Mouse (Mus musculus) heart, postnatal 0 days (tissue): ENCODE measurements around the gene Dph5. TPM values are rescaled to one million over a fixed set of nuclear protein-coding genes. Genes with fewer than 3 reads are reported as not detected.
"Not testable (repeated sequence)": the region's sequence is repeated elsewhere in the genome, so short reads cannot be mapped to it uniquely, and the experiment has no call there.

ENCODE experiments used
- ATAC-seq: fragments of 200-750 bp; cut with Nextera tagmentation; 2 replicates; pipeline ENCODE4 v1.8.0; 2017; ENCODE audit warnings: low read depth, moderate number of reproducible peaks, moderate library complexity; ENCODE audit not compliant: insufficient read depth
- DNase-seq: peaks from one replicate; pipeline ENCODE4 v3.0.0-alpha.2; 2016; ENCODE audit warnings: low spot score
- H3K27ac ChIP-seq: fragments of 300-500 bp; sonication (generic); 2 replicates; pipeline ENCODE4 v1.5.1; 2014; ENCODE audit warnings: low read depth, mild to moderate bottlenecking
- H3K27me3 ChIP-seq: fragments of 300-500 bp; sonication (generic); 2 replicates; pipeline ENCODE4 v1.6.1; 2014; ENCODE audit warnings: low read length, mixed read lengths; ENCODE audit not compliant: control insufficient read depth, insufficient read depth
- H3K36me3 ChIP-seq: fragments of 300-500 bp; sonication (generic); replicated peaks from 2 replicates; pipeline ENCODE4 v1.6.1; 2014; ENCODE audit warnings: low read length, mixed read lengths; ENCODE audit not compliant: control insufficient read depth, insufficient read depth
- H3K4me1 ChIP-seq: fragments of 300-500 bp; sonication (generic); 2 replicates; pipeline ENCODE4 v1.6.1; 2014; ENCODE audit warnings: antibody characterized with exemption; ENCODE audit not compliant: control insufficient read depth, insufficient read depth
- H3K4me2 ChIP-seq: fragments of 300-500 bp; sonication (generic); 2 replicates; pipeline ENCODE4 v1.6.1; 2014; ENCODE audit warnings: low read depth, mild to moderate bottlenecking, low read length, moderate library complexity
- H3K4me3 ChIP-seq: fragments of 300-500 bp; sonication (generic); 2 replicates; pipeline ENCODE4 v1.5.1; 2014; ENCODE audit warnings: low read depth, low read length
- H3K9ac ChIP-seq: fragments of 300-500 bp; sonication (generic); replicated peaks from 2 replicates; pipeline ENCODE4 v1.6.1; 2014; ENCODE audit warnings: low read depth, low read length, mixed read lengths
- H3K9me3 ChIP-seq: fragments of 300-500 bp; sonication (generic); replicated peaks from 2 replicates; pipeline ENCODE4 v1.6.1; 2016; ENCODE audit warnings: low read length; ENCODE audit not compliant: control insufficient read depth
- CTCF ChIP-seq: IDR thresholded peaks from 2 replicates; pipeline ENCODE4 v1.5.1; 2016; ENCODE audit warnings: antibody characterized with exemption, control low read depth, low read depth
- EP300 ChIP-seq: IDR thresholded peaks from 2 replicates; pipeline ENCODE4 v1.6.1; 2016; ENCODE audit warnings: antibody characterized with exemption, low read depth
- WGBS: fragments of 180-500 bp; shearing (Covaris S2); extraction: QIAGEN DNeasy Blood & Tissue Kit; methylation state at CpG from one replicate; pipeline ENCODE4 v1.1.7; 2014; 5-methylcytosine and 5-hydroxymethylcytosine counted together
- polyA plus RNA-seq: library from polyadenylated mRNA; unstranded; fragments of >200 nt; fragmentation: Nextera tagmentation; extraction: Ambion mirVana; gene quantifications from 2 replicates; pipeline ENCODE4 v1.2.1, GENCODE M21; 2015
- total RNA-seq: library from RNA; depleted of rRNA; stranded (reverse); fragments of >200 nt; gene quantifications from 2 replicates; pipeline ENCODE4 v1.2.3, GENCODE M21; 2014; ENCODE audit warnings: low replicate concordance

Dph5 gene
- total and polyA plus RNA-seq, 2 experiments from 2014 or later: 6.4 to 14.0 TPM

GRCm38 (mm10) chr3:115857436-115857835, 30.2 kb upstream of the Dph5 start:
- Histone ChIP-seq H3K4me2 (no peak overlapping the region), H3K36me3 (no peaks in the 10 kb centered on the region), H3K27ac (no peak overlapping the region), H3K4me3 (no peak overlapping the region), H3K4me1 (no peaks in the 10 kb centered on the region), H3K9me3 (no peaks in the 10 kb centered on the region), H3K9ac (no peak overlapping the region), H3K27me3 (no peaks in the 10 kb centered on the region)
- no peak for DNase-seq
- TF ChIP-seq CTCF: no peak
- no peak for TF ChIP-seq EP300
- whole genome bisulfite sequencing: 86% methylated on average over 10 of the region's 10 CpGs
- no peak for ATAC-seq

GRCm38 (mm10) chr3:115858822-115859221, 28.8 kb upstream of the Dph5 start:
- Histone ChIP-seq H3K4me1 (no peaks in the 10 kb centered on the region), H3K4me2 (no peak overlapping the region), H3K9me3 (no peaks in the 10 kb centered on the region), H3K4me3 (no peak overlapping the region), H3K9ac (no peak overlapping the region), H3K36me3 (no peaks in the 10 kb centered on the region), H3K27me3 (no peaks in the 10 kb centered on the region), H3K27ac (no peak overlapping the region)
- no peak for TF ChIP-seq EP300
- no peak for TF ChIP-seq CTCF
- ATAC-seq: no peak
- 90% methylated on average over 3 of the region's 3 CpGs for WGBS
- no peak for DNase-seq

- H3K9me3 ChIP-seq, H3K27me3 ChIP-seq, H3K4me2 ChIP-seq, DNase-seq, H3K9ac ChIP-seq, H3K4me3 ChIP-seq, H3K4me1 ChIP-seq, ATAC-seq, H3K27ac ChIP-seq, H3K36me3 ChIP-seq: not testable (repeated sequence)
- 75% methylated on average over 1 of the region's 1 CpGs for whole genome bisulfite sequencing
These were observed 26.9 kb upstream of the Dph5 start for GRCm38 (mm10) chr3:115860780-115861179.

- Histone ChIP-seq H3K9ac (no peak overlapping the region), H3K4me3 (no peak overlapping the region), H3K4me1 (no peaks in the 10 kb centered on the region), H3K27ac (no peak overlapping the region), H3K4me2 (no peak overlapping the region), H3K9me3 (no peaks in the 10 kb centered on the region), H3K27me3 (no peaks in the 10 kb centered on the region), H3K36me3 (no peaks in the 10 kb centered on the region)
- 59% methylated on average over 4 of the region's 4 CpGs for WGBS
- no peak for DNase-seq
- ATAC-seq: no peak
- TF ChIP-seq CTCF (no peak), EP300 (no peak)
These were observed 24.1 kb upstream of the Dph5 start for GRCm38 (mm10) chr3:115863487-115863886.

GRCm38 (mm10) chr3:115867150-115867549, 20.5 kb upstream of the Dph5 start:
- Histone ChIP-seq H3K4me1 (no peaks in the 10 kb centered on the region), H3K27ac (peak overlapping the region; percentile 41; the same call in 1 of the 2 replicates), H3K4me2 (no peak overlapping the region), H3K9me3 (no peaks in the 10 kb centered on the region), H3K27me3 (no peaks in the 10 kb centered on the region), H3K36me3 (no peaks in the 10 kb centered on the region), H3K4me3 (no peak overlapping the region), H3K9ac (no peak overlapping the region)
- 23% methylated on average over 4 of the region's 4 CpGs for WGBS
- ATAC-seq (peak; percentile 68; the same call in 1 of the 2 replicates), DNase-seq (peak; percentile 39)
- TF ChIP-seq CTCF (no peak), EP300 (no peak)

GRCm38 (mm10) chr3:115867901-115868300, 19.7 kb upstream of the Dph5 start:
- Histone ChIP-seq H3K4me2 (no peak overlapping the region), H3K27ac (no peak overlapping the region), H3K9ac (no peak overlapping the region), H3K36me3 (no peaks in the 10 kb centered on the region), H3K4me1 (no peaks in the 10 kb centered on the region), H3K27me3 (no peaks in the 10 kb centered on the region), H3K4me3 (no peak overlapping the region), H3K9me3 (no peaks in the 10 kb centered on the region)
- no peak for ATAC-seq
- WGBS: 69% methylated on average over 1 of the region's 1 CpGs
- DNase-seq: no peak
- TF ChIP-seq CTCF: no peak
- TF ChIP-seq EP300: no peak
